Mouse (Mus musculus) CH12.LX (cell line): ENCODE measurements around the gene Prss16. TPM values are rescaled to one million over a fixed set of nuclear protein-coding genes. Genes with fewer than 3 reads are reported as not detected.

Experiments used
- DNase-seq: peaks from one replicate; pipeline ENCODE4 v3.0.0-alpha.2; 2013; ENCODE audit errors: extremely low read depth
- H3K27ac ChIP-seq: 2 replicates; pipeline ENCODE4 v1.5.1; 2012; ENCODE audit warnings: low read depth, mild to moderate bottlenecking, control low read depth, moderate library complexity; ENCODE audit not compliant: insufficient read depth
- H3K27me3 ChIP-seq: replicated peaks from 2 replicates; pipeline ENCODE3; 2012; ENCODE audit warnings: inconsistent platforms
- H3K36me3 ChIP-seq, 2 experiments: replicated peaks in 1 of 2; 2 replicates each; pipeline versions ENCODE3 to v1.6.1; 2012; ENCODE audit warnings: inconsistent platforms in 1 of 2, low read length in 1 of 2, mild to moderate bottlenecking in 1 of 2, mixed read lengths in 1 of 2, moderate library complexity in 1 of 2; ENCODE audit not compliant: control insufficient read depth in 1 of 2, insufficient read depth in 1 of 2
- H3K4me1 ChIP-seq, 2 experiments: 2 replicates each; pipeline ENCODE4 v1.6.1; 2012; ENCODE audit warnings: inconsistent platforms in 1 of 2, moderate library complexity in 1 of 2; ENCODE audit not compliant: insufficient read depth in 2 of 2, control insufficient read depth in 1 of 2
- H3K4me2 ChIP-seq: 2 replicates; pipeline ENCODE4 v1.6.1; 2012; ENCODE audit warnings: low read depth, mild to moderate bottlenecking, control low read depth; ENCODE audit not compliant: poor library complexity, insufficient read depth, severe bottlenecking
- H3K4me3 ChIP-seq, 3 experiments: fragments of 150-350 bp in 1 of 3; sonication (generic) in 1 of 3; replicated peaks in 1 of 3; 2 replicates each; pipeline versions ENCODE3 to v1.5.1; 2011 to 2012; ENCODE audit warnings: low read depth in 2 of 3, low read length in 2 of 3, mild to moderate bottlenecking in 2 of 3, moderate library complexity in 2 of 3, control low read depth in 1 of 3, improper control_type of control experiment in 1 of 3, inconsistent platforms in 1 of 3, mixed read lengths in 1 of 3; ENCODE audit not compliant: poor library complexity in 1 of 3
- H3K79me2 ChIP-seq: replicated peaks from 2 replicates; pipeline ENCODE4 v1.6.1; 2012; ENCODE audit warnings: mild to moderate bottlenecking, moderate library complexity; ENCODE audit not compliant: control insufficient read depth, poor library complexity, insufficient read depth, severe bottlenecking; ENCODE audit errors: extremely low read depth
- H3K9ac ChIP-seq: 2 replicates; pipeline ENCODE4 v1.6.1; 2012; ENCODE audit warnings: low read depth, mild to moderate bottlenecking, control low read depth, moderate library complexity; ENCODE audit not compliant: insufficient read depth
- H3K9me3 ChIP-seq: replicated peaks from 2 replicates; pipeline ENCODE3; 2012; ENCODE audit warnings: low read length, inconsistent platforms, mixed read lengths
- CTCF ChIP-seq, 2 experiments: IDR thresholded peaks in 1 of 2; conservative IDR thresholded peaks in 1 of 2; 2 replicates each; pipeline ENCODE4 v1.5.1; 2011 to 2012; ENCODE audit warnings: low read depth in 2 of 2, low read length in 2 of 2, improper control_type of control experiment in 1 of 2, inconsistent platforms in 1 of 2, mild to moderate bottlenecking in 1 of 2, moderate library complexity in 1 of 2
- E2F4 ChIP-seq: IDR thresholded peaks from 2 replicates; pipeline ENCODE4 v1.6.1; 2011; ENCODE audit warnings: low read depth, low read length, improper control_type of control experiment; ENCODE audit not compliant: insufficient replicate concordance
- ELF1 ChIP-seq: IDR thresholded peaks from 2 replicates; pipeline ENCODE4 v1.6.1; 2014; ENCODE audit warnings: low read depth, mild to moderate bottlenecking, inconsistent platforms, low read length, improper control_type of control experiment
- MAFK ChIP-seq: IDR thresholded peaks from 2 replicates; pipeline ENCODE4 v1.6.1; 2011; ENCODE audit warnings: low read length, improper control_type of control experiment; ENCODE audit not compliant: insufficient replicate concordance
- NELFE ChIP-seq: IDR thresholded peaks from 2 replicates; pipeline ENCODE4 v1.6.1; 2011; ENCODE audit warnings: low read depth, low read length, improper control_type of control experiment
- NRF1 ChIP-seq: IDR thresholded peaks from 2 replicates; pipeline ENCODE4 v1.6.1; 2014; ENCODE audit warnings: low read depth, mild to moderate bottlenecking, inconsistent platforms, low read length, improper control_type of control experiment, moderate library complexity
- TBP ChIP-seq: conservative IDR thresholded peaks from 2 replicates; pipeline ENCODE4 v1.6.1; 2011; ENCODE audit warnings: low read depth, low read length, improper control_type of control experiment
- ZKSCAN1 ChIP-seq: IDR thresholded peaks from 2 replicates; pipeline ENCODE4 v1.6.1; 2012; ENCODE audit warnings: low read depth, inconsistent platforms, low read length, improper control_type of control experiment, borderline replicate concordance
- dilution Hi-C: fragments of 300-500 bp; cut with MboI; formaldehyde crosslinking; loops from 2 replicates; pipeline ENCODE4 v1.14.3; 2020; ENCODE audit warnings: low sequenced_read_pairs; ENCODE audit not compliant: extremely low pct_unique_long_range_greater_than_20kb, extremely low pct_ligation_motif_present
- in situ Hi-C: fragments of 300-500 bp; cut with MboI; formaldehyde crosslinking; loops from 3 replicates; pipeline ENCODE4 v1.14.3; 2019; ENCODE audit warnings: low sequenced_read_pairs, low pct_ligation_motif_present, low pct_unique_long_range_greater_than_20kb, mixed read lengths
- polyA plus RNA-seq: library from polyadenylated mRNA; unstranded; fragments of >175 nt; gene quantifications from 2 replicates; pipeline ENCODE4 v1.2.1, GENCODE M21; 2012; ENCODE audit warnings: low read depth; ENCODE audit not compliant: insufficient read length
- total RNA-seq, 2 experiments: library from RNA; depleted of rRNA; stranded (reverse); fragments of 300-350 nt in 1 of 2; fragments of >200 nt in 1 of 2; gene quantifications; 2 replicates each; pipeline ENCODE4 v1.2.3; 2012 to 2014

Gene Prss16
- total and polyA plus RNA-seq, 3 experiments, result 0.36 to 1.4 (median 0.47) TPM

- dilution Hi-C loops, result no loop called here
- Histone ChIP-seq H3K36me3 (no peaks in the 10 kb centered on the region), H3K79me2 (no peaks in the 10 kb centered on the region), H3K27ac (no peak overlapping the region), H3K4me1 (peaks cover 0 to 6% of the 10 kb centered on the region in 2 experiments; a peak in 2 of 4 replicates), H3K4me3 (peak overlapping the region; percentile 67 to 72 (median 68)), H3K9ac (peak overlapping the region; percentile 92), H3K4me2 (peak overlapping the region; percentile 91), H3K9me3 (no peaks in the 10 kb centered on the region), H3K27me3 (peaks cover 13% of the 10 kb centered on the region)
- in situ Hi-C loops, result loop anchor here (5.0 to 25.0 kb wide), 3 partner anchors 44 to 846 kb away; partner anchors contain the start of genes Trim27 and Zkscan3
- peak; percentile 76 for DNase-seq
- peak; percentile 31; the same call in 1 of the 2 replicates for TF ChIP-seq NRF1
- TF ChIP-seq TBP, result peak; percentile 100
- 0 out of 2 replicates have a peak, but pooled peaks have one; percentile 63 for TF ChIP-seq E2F4
- TF ChIP-seq ZKSCAN1, result no peak
- peak; percentile 96 for TF ChIP-seq MAFK
- peak; percentile 95 for TF ChIP-seq ELF1
- TF ChIP-seq CTCF (conservative IDR thresholded peaks at IDR 0.05 in 1 of 2, IDR thresholded peaks at IDR 0.05 in 1 of 2; ENCODE audit: low read depth in 2 of 2, low read length in 2 of 2), result no peak
- TF ChIP-seq, all 38 proteins: peak for 5
These were observed 11.4 kb upstream of the Prss16 start for GRCm38 (mm10) chr13:22020901-22021339.

GRCm38 (mm10) chr13:22019934-22020835, 10.6 kb upstream of the Prss16 start:
- no peaks in the 10 kb centered on the region for H3K36me3 ChIP-seq
- peak; percentile 87 for TF ChIP-seq ELF1
- no peak for TF ChIP-seq NELFE
- TF ChIP-seq, all 38 proteins: peak for 1
- Histone ChIP-seq H3K4me1 (peaks cover 0 to 9% of the 10 kb centered on the region in 2 experiments; a peak in 2 of 4 replicates), H3K79me2 (no peaks in the 10 kb centered on the region), H3K27ac (no peak overlapping the region), H3K9me3 (no peaks in the 10 kb centered on the region), H3K27me3 (peaks cover 14% of the 10 kb centered on the region), H3K4me2 (peak overlapping the region; percentile 85; the same call in 1 of the 2 replicates), H3K4me3 (peak overlapping the region; percentile 50 to 68 (median 64)), H3K9ac (peak overlapping the region; percentile 82)
- in situ Hi-C loops, result loop anchor here (5.0 to 25.0 kb wide), 3 partner anchors 43 to 845 kb away; partner anchors contain the start of genes Trim27 and Zkscan3
- dilution Hi-C loops, result no loop called here
- DNase-seq, result peak; percentile 54
